Mouse (Mus musculus) hindbrain, embryonic 12.5 days (tissue): ENCODE data around the gene Abhd12. TPM values are rescaled to one million over a fixed set of nuclear protein-coding genes. Genes with fewer than 3 reads are reported as not detected.
A peak's percentile ranks its signal among the peaks of the same experiment; 100 is the strongest.

ENCODE experiments used
- ATAC-seq: fragments of 200-750 bp; cut with Nextera tagmentation; 2 replicates; pipeline ENCODE4 v1.8.0; 2017; ENCODE audit warnings: moderate TSS enrichment; ENCODE audit not compliant: low FRiP score
- H3K27ac ChIP-seq: fragments of 300-500 bp; sonication (generic); 2 replicates; pipeline ENCODE4 v1.5.1; 2016; ENCODE audit warnings: mild to moderate bottlenecking
- H3K27me3 ChIP-seq: fragments of 300-500 bp; sonication (generic); 2 replicates; pipeline ENCODE4 v1.6.1; 2016; ENCODE audit warnings: mild to moderate bottlenecking
- H3K36me3 ChIP-seq: fragments of 300-500 bp; sonication (generic); 2 replicates; pipeline ENCODE4 v1.6.1; 2016; ENCODE audit warnings: mild to moderate bottlenecking
- H3K4me1 ChIP-seq: fragments of 300-500 bp; sonication (generic); 2 replicates; pipeline ENCODE4 v1.6.1; 2016
- H3K4me2 ChIP-seq: fragments of 300-500 bp; sonication (generic); replicated peaks from 2 replicates; pipeline ENCODE4 v1.6.1; 2016; ENCODE audit warnings: mild to moderate bottlenecking
- H3K4me3 ChIP-seq: fragments of 300-500 bp; sonication (generic); 2 replicates; pipeline ENCODE4 v1.5.1; 2016; ENCODE audit warnings: mild to moderate bottlenecking
- H3K9ac ChIP-seq: fragments of 300-500 bp; sonication (generic); 2 replicates; pipeline ENCODE4 v1.6.1; 2016; ENCODE audit warnings: mild to moderate bottlenecking, moderate library complexity
- H3K9me3 ChIP-seq: fragments of 300-500 bp; sonication (generic); replicated peaks from 2 replicates; pipeline ENCODE4 v1.6.1; 2016; ENCODE audit warnings: mild to moderate bottlenecking
- WGBS: fragments of 180-500 bp; shearing (Covaris S2); methylation state at CpG from one replicate; pipeline ENCODE4 v1.1.7; 2016; 5-methylcytosine and 5-hydroxymethylcytosine counted together
- polyA plus RNA-seq: library from polyadenylated mRNA; unstranded; fragments of >200 nt; fragmentation: Nextera tagmentation; extraction: Ambion mirVana; gene quantifications from 2 replicates; pipeline ENCODE4 v1.2.1, GENCODE M21; 2016

The Abhd12 gene
- polyA plus RNA-seq, 1 experiment from 2014 or later = 74.1 TPM

GRCm38 (mm10) chr2:150818742-150819141 lies 85.8 kb downstream of the Abhd12 start:
- ATAC-seq = no peak

GRCm38 (mm10) chr2:150816676-150817402 lies 87.7 kb downstream of the Abhd12 start:
- H3K4me3 ChIP-seq = no peak overlapping the region
- H3K36me3 ChIP-seq = peaks cover 80% of the 10 kb centered on the region
- H3K4me2 ChIP-seq = no peak overlapping the region
- 93% methylated on average over 18 of the region's 18 CpGs for WGBS
- ATAC-seq = no peak
- H3K4me1 ChIP-seq = no peaks in the 10 kb centered on the region
- H3K27me3 ChIP-seq = no peaks in the 10 kb centered on the region
- H3K9ac ChIP-seq = no peak overlapping the region
- H3K27ac ChIP-seq = no peak overlapping the region
- no peaks in the 10 kb centered on the region for H3K9me3 ChIP-seq

More at GRCm38 (mm10) chr2:150818742-150819141, 85.8 kb downstream of the Abhd12 start:
- Histone ChIP-seq H3K4me1 (no peaks in the 10 kb centered on the region), H3K27me3 (no peaks in the 10 kb centered on the region), H3K4me2 (no peak overlapping the region), H3K9me3 (no peaks in the 10 kb centered on the region), H3K9ac (no peak overlapping the region), H3K4me3 (no peak overlapping the region), H3K27ac (no peak overlapping the region), H3K36me3 (peaks cover 71% of the 10 kb centered on the region)
- 93% methylated on average over 8 of the region's 8 CpGs for WGBS

GRCm38 (mm10) chr2:150812816-150813215 lies 91.7 kb downstream of the Abhd12 start:
- 93% methylated on average over 6 of the region's 6 CpGs for WGBS
- no peak overlapping the region for H3K4me2 ChIP-seq
- H3K4me1 ChIP-seq = no peaks in the 10 kb centered on the region
- H3K27ac ChIP-seq = no peak overlapping the region
- H3K27me3 ChIP-seq = no peaks in the 10 kb centered on the region
- no peaks in the 10 kb centered on the region for H3K9me3 ChIP-seq
- no peak for ATAC-seq
- peaks cover 77% of the 10 kb centered on the region for H3K36me3 ChIP-seq
- H3K4me3 ChIP-seq = no peak overlapping the region
- no peak overlapping the region for H3K9ac ChIP-seq

GRCm38 (mm10) chr2:150810603-150811002 lies 93.9 kb downstream of the Abhd12 start:
- peaks cover 76% of the 10 kb centered on the region for H3K36me3 ChIP-seq
- H3K27me3 ChIP-seq = no peaks in the 10 kb centered on the region
- WGBS = 88% methylated on average over 5 of the region's 5 CpGs
- H3K9me3 ChIP-seq = no peaks in the 10 kb centered on the region
- ATAC-seq = no peak
- no peak overlapping the region for H3K27ac ChIP-seq
- H3K4me3 ChIP-seq = no peak overlapping the region
- H3K4me1 ChIP-seq = no peaks in the 10 kb centered on the region
- H3K9ac ChIP-seq = no peak overlapping the region
- H3K4me2 ChIP-seq = no peak overlapping the region

GRCm38 (mm10) chr2:150808812-150809211 lies 95.7 kb downstream of the Abhd12 start:
- no peaks in the 10 kb centered on the region for H3K9me3 ChIP-seq
- H3K27ac ChIP-seq = no peak overlapping the region
- H3K4me3 ChIP-seq = no peak overlapping the region
- H3K4me1 ChIP-seq = no peaks in the 10 kb centered on the region
- no peak overlapping the region for H3K9ac ChIP-seq
- H3K4me2 ChIP-seq = no peak overlapping the region
- no peak for ATAC-seq
- H3K27me3 ChIP-seq = no peaks in the 10 kb centered on the region
- H3K36me3 ChIP-seq = peaks cover 70% of the 10 kb centered on the region
- whole genome bisulfite sequencing = 93% methylated on average over 6 of the region's 6 CpGs

GRCm38 (mm10) chr2:150808381-150808780 lies 96.2 kb downstream of the Abhd12 start:
- no peak overlapping the region for H3K27ac ChIP-seq
- H3K4me2 ChIP-seq = no peak overlapping the region
- no peaks in the 10 kb centered on the region for H3K9me3 ChIP-seq
- H3K4me3 ChIP-seq = no peak overlapping the region
- no peaks in the 10 kb centered on the region for H3K27me3 ChIP-seq
- WGBS = 77% methylated on average over 6 of the region's 6 CpGs
- H3K9ac ChIP-seq = no peak overlapping the region
- no peak for ATAC-seq
- H3K4me1 ChIP-seq = no peaks in the 10 kb centered on the region
- H3K36me3 ChIP-seq = peaks cover 68% of the 10 kb centered on the region

GRCm38 (mm10) chr2:150803035-150803434 lies 101.5 kb downstream of the Abhd12 start:
- Histone ChIP-seq H3K9me3 (no peaks in the 10 kb centered on the region), H3K4me1 (no peaks in the 10 kb centered on the region), H3K9ac (no peak overlapping the region), H3K4me2 (no peak overlapping the region), H3K27me3 (no peaks in the 10 kb centered on the region), H3K4me3 (no peak overlapping the region), H3K36me3 (peaks cover 39% of the 10 kb centered on the region), H3K27ac (no peak overlapping the region)
- WGBS = 95% methylated on average over 1 of the region's 1 CpGs
- no peak for ATAC-seq

GRCm38 (mm10) chr2:150800616-150801015 lies 103.9 kb downstream of the Abhd12 start:
- no peak overlapping the region for H3K4me3 ChIP-seq
- H3K9ac ChIP-seq = no peak overlapping the region
- ATAC-seq = no peak
- H3K4me2 ChIP-seq = no peak overlapping the region
- peaks cover 37% of the 10 kb centered on the region for H3K36me3 ChIP-seq
- H3K27ac ChIP-seq = no peak overlapping the region
- H3K4me1 ChIP-seq = no peaks in the 10 kb centered on the region
- H3K9me3 ChIP-seq = no peaks in the 10 kb centered on the region
- 93% methylated on average over 5 of the region's 5 CpGs for WGBS
- no peaks in the 10 kb centered on the region for H3K27me3 ChIP-seq

GRCm38 (mm10) chr2:150798084-150798483 lies 106.5 kb downstream of the Abhd12 start:
- ATAC-seq = no peak
- H3K27ac ChIP-seq = no peak overlapping the region
- 89% methylated on average over 7 of the region's 7 CpGs for WGBS
- H3K4me2 ChIP-seq = no peak overlapping the region
- peaks cover 27% of the 10 kb centered on the region; the same call in 1 of the 2 replicates for H3K36me3 ChIP-seq
- no peaks in the 10 kb centered on the region for H3K4me1 ChIP-seq
- no peaks in the 10 kb centered on the region for H3K9me3 ChIP-seq
- no peak overlapping the region for H3K4me3 ChIP-seq
- no peak overlapping the region for H3K9ac ChIP-seq
- no peaks in the 10 kb centered on the region for H3K27me3 ChIP-seq

- Histone ChIP-seq H3K27ac (no peak overlapping the region), H3K36me3 (peaks cover 26% of the 10 kb centered on the region), H3K9me3 (no peaks in the 10 kb centered on the region), H3K4me1 (peaks cover 10% of the 10 kb centered on the region; the same call in 1 of the 2 replicates), H3K27me3 (no peaks in the 10 kb centered on the region), H3K4me2 (no peak overlapping the region), H3K4me3 (no peak overlapping the region), H3K9ac (no peak overlapping the region)
- 77% methylated on average over 4 of the region's 4 CpGs for WGBS
- ATAC-seq = no peak
These were observed 111.2 kb downstream of the Abhd12 start for GRCm38 (mm10) chr2:150793320-150793719.

GRCm38 (mm10) chr2:150788768-150789550 lies 115.6 kb downstream of the Abhd12 start:
- H3K27me3 ChIP-seq = peaks cover 3% of the 10 kb centered on the region; the same call in 1 of the 2 replicates
- ATAC-seq = no peak
- no peak overlapping the region for H3K9ac ChIP-seq
- no peak overlapping the region for H3K4me2 ChIP-seq
- H3K4me3 ChIP-seq = no peak overlapping the region
- WGBS = 65% methylated on average over 4 of the region's 4 CpGs
- H3K36me3 ChIP-seq = peaks cover 8% of the 10 kb centered on the region; the same call in 1 of the 2 replicates
- no peak overlapping the region for H3K27ac ChIP-seq
- H3K4me1 ChIP-seq = peaks cover 22% of the 10 kb centered on the region
- H3K9me3 ChIP-seq = no peaks in the 10 kb centered on the region

GRCm38 (mm10) chr2:150787234-150787771 lies 117.2 kb downstream of the Abhd12 start:
- WGBS = 1% methylated on average over 23 of the region's 23 CpGs
- H3K4me2 ChIP-seq = peak overlapping the region; percentile 96
- H3K27ac ChIP-seq = no peak overlapping the region; the same call in 1 of the 2 replicates
- H3K27me3 ChIP-seq = peaks cover 3% of the 10 kb centered on the region; the same call in 1 of the 2 replicates
- peak overlapping the region; percentile 66 for H3K4me3 ChIP-seq
- peaks cover 22% of the 10 kb centered on the region for H3K4me1 ChIP-seq
- H3K36me3 ChIP-seq = peaks cover 6% of the 10 kb centered on the region; the same call in 1 of the 2 replicates
- ATAC-seq = peak; percentile 18
- no peaks in the 10 kb centered on the region for H3K9me3 ChIP-seq
- H3K9ac ChIP-seq = peak overlapping the region; percentile 67
